Mouse (Mus musculus) spleen, adult 18-20 months (tissue): ENCODE results near the gene AL732309.1.

ENCODE experiments used
- DNase-seq, 2 experiments: peaks; one replicate each; pipeline ENCODE4 v3.0.0; 2022; ENCODE audit warnings: mixed read lengths in 2 of 2

AL732309.1 gene

DNA sequence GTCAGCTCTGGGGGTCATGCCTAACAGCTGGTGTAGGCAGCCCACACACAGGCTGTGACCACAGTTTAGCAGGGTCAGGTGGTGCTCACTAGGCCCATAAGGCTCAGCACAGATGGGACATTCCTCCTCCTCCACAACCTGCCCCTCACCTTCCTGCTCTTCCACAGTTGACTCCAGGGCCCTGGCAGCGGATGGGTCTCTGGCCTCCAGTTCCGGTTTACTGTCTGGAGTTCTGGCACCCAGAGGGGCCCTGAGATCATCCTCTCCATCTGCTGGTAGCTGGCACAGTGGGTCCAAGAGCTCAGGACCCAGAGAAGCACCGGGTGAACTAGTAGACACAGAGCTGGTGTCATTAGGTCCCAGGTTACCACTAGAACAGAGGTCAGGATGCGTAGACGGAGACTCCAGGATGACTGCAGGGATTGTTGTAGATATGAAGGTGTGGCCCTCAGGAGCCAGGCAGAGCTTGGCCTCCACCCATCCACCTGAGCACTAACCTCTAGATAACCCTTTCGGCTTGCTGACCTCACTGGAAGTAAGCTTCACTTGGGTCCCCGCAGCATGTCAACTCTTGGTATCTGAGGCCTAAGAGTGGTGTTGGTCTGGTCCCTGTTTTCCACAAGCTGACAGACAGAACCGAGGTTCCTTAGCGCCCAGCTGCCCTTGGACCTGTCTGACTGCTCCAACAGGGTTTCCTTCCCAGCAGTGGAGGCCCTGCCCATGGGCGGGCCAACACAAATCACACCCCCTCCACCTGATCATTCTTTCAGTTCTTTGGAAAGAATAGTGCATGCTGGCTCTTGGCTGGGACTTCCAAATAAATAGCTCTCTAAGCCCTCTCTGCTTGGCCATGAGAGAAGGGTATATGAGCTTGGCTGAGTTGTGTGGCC, at the start of gene AL732309.1:
AL732309.1 (minus strand) TSS at position 681 of the 890 bp plus-strand sequence.
- DNase-seq = no peak

DNA sequence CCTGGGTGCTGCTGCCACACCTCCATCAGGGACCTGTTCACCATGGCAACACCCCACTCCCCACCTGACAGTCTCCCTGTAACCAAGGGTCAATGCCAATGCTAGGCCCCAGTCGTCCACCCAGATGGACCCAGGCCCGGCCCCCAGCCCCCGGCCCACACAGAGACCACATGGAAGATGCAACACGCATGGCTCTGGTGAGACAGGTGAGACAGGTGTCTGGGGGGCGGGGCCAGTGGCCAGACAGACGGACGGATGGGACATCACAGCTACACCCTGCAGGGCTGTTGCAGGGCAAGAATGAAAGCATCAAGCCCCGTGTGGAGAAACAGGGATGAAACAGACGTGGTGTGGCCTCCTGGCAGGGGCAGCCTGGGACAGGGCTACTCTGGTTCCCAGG, 47.0 kb upstream of the AL732309.1 start:
- no peak for DNase-seq

DNA sequence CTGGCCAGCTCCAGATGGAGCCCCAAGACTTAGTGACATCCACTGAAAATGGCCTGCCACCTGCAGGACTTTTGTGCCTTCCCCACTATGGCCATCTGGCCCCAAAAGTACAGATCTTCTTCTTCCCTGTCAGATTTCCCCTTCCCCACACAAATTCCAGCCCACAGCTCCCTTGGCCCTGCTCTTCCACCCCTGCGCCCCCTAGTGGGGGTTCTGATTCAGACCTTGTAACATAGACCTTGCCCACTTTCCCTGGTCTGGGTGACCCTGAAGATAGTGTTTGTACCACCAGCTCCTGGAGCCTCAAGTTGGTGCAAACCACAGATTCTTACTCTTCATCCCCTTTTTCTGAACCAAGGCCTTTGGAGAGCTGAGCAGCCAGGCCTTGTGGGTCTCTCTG, 46.2 kb upstream of the AL732309.1 start:
- peak; percentile 22 to 82 for DNase-seq

DNA sequence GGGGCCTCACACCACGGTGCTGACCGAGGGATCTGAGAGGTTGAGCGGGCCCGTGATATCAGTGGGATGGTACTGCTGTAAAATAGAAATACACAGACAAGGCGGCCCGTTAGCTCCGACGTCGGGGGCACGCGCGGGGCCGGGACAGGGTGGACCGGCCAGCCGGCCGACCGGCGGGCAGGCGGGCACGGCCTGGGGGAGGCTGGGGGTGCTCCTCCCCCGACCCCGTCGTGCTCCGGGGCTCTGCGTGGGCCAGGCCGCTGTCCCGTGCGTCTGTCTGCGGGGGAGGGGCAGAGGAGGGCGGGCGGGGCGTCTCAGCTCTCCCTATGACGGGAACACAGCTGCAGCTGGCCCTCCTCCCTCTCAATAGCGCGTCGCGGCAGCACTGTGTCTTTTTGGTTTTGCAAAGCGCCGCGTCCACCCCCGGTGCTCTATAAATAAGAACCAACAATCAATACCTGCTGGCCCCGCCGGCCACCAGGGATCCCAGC, 45.4 kb upstream of the AL732309.1 start:
- DNase-seq = no peak

DNA sequence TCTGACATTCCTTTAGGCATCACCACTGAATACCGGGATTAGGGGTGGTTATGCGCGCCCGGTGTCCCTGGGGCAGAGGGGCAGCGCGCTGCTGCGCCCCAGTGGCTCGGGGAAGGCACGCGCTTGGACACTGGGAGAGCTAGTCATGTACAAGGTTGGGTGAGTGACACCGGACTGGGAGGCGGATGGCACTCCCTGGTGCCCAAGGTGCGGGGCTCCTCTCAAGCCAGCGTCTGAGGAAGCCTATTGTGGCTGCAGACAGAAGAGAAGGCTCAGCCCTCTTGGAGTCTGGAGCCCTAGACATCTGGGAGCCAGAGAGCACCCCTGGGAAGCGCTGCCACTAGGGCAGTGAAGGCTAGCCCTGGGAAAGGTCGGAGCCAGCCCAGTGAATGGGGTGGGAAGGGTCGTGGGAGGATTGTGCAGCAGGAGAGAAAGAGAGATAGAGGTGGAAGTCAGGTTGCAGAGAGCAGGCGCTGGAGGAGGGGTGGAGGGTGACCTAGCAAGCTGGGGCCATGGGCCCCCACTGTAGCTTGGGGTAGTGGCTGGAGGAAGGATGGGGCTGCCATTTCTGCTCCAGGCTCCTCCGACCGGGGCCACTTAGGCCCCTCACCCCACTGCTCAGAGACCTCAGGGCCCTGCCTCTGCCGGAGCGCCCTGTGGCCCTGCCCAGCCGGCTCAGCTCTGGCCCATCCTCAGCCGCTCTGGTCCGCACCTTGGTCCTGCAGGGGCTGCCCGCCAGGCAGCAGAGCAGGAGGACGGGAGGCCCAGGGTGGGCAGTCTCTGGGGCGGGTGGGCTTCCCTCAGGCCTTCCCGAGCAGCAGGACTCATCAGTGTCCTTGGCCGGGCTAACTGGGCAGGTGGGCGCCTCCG, 44.8 kb upstream of the AL732309.1 start:
- DNase-seq = no peak

- no peak for DNase-seq
Measured at GRCm38 (mm10) chr2:25290816-25291130, 44.1 kb upstream of the AL732309.1 start.

- DNase-seq = no peak
Measured at GRCm38 (mm10) chr2:25290101-25290815, 43.6 kb upstream of the AL732309.1 start.

- DNase-seq = no peak
Measured at GRCm38 (mm10) chr2:25289651-25290050, 43.0 kb upstream of the AL732309.1 start, which contains the start of gene Lrrc26. Lrrc26 (plus strand) TSS chr2:25289915.

- DNase-seq = no peak
Measured at GRCm38 (mm10) chr2:25288734-25289345, 42.2 kb upstream of the AL732309.1 start.

DNA sequence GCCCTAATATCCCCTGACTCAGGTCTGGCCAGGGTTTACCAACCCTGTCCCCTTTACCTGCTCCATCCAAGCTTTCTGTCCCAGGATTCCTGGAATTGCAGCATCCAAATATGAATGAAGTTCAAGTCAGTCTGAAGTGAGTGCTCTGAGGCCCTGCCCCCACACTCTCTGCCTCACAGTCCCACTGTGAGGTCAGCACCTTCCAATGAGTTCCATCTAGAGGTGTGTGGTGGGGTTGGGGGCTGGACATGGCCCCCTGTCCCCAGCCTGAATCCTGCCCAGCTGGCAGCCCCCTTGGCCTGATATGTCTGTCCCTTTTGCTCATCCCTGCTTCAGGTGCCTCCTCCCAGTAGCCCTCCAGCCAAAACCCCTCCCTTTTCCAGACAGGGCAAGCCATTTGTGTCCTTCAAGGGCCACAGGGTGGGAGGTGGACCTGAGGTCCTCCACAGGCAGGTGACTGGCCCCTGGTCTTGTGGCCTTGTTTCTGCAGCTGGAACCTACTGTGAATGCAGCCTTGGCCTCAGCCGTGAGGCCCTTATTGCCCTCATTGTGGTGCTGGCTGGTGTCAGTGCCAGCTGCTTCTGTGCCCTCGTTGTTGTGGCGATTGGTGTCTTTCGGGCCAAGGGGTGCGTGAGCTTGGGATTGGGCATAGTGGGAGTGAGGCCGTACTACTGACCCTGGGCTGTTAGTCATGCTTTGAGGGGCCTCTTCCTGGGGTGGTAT, 41.4 kb upstream of the AL732309.1 start, which contains the start of gene Tmem210:
Tmem210 (plus strand) TSS at position 219 of the 723 bp plus-strand sequence.
- DNase-seq = no peak

DNA sequence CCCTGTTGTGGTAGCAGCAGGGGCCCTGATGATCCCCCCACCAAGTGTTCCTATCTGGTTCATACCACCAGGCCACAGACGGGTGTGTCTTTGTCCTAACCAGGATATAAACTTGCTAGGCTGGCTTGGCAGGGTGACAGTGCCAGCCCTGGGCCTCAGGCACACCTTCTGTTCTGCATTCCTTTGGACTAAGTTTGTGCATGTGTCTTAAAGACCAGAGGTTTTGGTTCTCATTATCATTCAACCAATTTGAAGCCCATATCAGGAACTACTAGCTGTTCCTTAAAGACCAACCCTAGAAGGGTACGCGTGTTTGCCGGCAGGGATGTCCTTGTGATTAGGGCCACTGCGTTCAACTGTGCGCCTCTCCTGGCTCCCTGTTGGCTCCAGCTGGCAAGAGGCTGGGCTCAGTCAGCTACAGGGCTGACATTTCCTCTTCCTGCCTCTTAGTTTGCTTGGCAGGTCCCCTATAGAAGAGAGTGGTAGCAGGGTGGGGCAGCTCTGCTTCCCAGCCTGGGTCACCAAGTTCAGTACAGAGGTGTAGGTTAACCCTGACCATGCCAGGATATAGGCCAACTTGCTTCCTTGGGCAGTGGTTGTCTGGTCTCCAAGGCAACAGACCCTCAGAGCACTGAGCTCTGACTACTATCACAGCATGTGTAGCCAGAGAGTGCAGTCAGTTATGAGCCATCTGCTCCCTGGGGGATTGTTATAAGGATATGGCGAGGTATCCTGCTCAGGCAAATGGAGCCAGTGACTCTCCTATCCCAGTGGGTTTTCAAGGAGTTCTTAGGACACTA, 40.4 kb upstream of the AL732309.1 start:
- DNase-seq = no peak

- no peak for DNase-seq
Measured at GRCm38 (mm10) chr2:25286314-25286713, 39.7 kb upstream of the AL732309.1 start.

GRCm38 (mm10) chr2:25285551-25285950, 38.9 kb upstream of the AL732309.1 start:
- no peak for DNase-seq

- peak; percentile 59 to 81 for DNase-seq
Measured at GRCm38 (mm10) chr2:25278928-25279882, 32.5 kb upstream of the AL732309.1 start.

- DNase-seq = no peak
Measured at GRCm38 (mm10) chr2:25273010-25273409, 26.3 kb upstream of the AL732309.1 start.

GRCm38 (mm10) chr2:25272515-25272914, 25.9 kb upstream of the AL732309.1 start:
- no peak for DNase-seq

GRCm38 (mm10) chr2:25271827-25272511, 25.3 kb upstream of the AL732309.1 start, which contains the start of the genes Ssna1 and Anapc2:
Ssna1 (minus strand) TSS chr2:25272438.
Anapc2 (plus strand) TSS chr2:25272478.
- DNase-seq = peak; percentile 95 to 98

GRCm38 (mm10) chr2:25267746-25268309, 21.2 kb upstream of the AL732309.1 start:
- DNase-seq = no peak
